Mouse (Mus musculus): ENCODE results near the gene D1Ertd622e.
"Not testable (repeated sequence)": the region's sequence is repeated elsewhere in the genome, so short reads cannot be mapped to it uniquely, and the experiment has no call there.

D1Ertd622e gene

GRCm38 (mm10) chr1:97632545-97633256, 29.2 kb downstream of the D1Ertd622e start:
- in situ Hi-C loops (cut with MboI) = no loop called here

GRCm38 (mm10) chr1:97631843-97632470, 29.9 kb downstream of the D1Ertd622e start:
- in situ Hi-C loops (cut with MboI) = no loop called here

GRCm38 (mm10) chr1:97630146-97630545, 31.7 kb downstream of the D1Ertd622e start:
- in situ Hi-C loops (cut with MboI) = no loop called here

GRCm38 (mm10) chr1:97628859-97629258, 33.0 kb downstream of the D1Ertd622e start:
- in situ Hi-C loops (cut with MboI) = no loop called here

- in situ Hi-C loops (cut with MboI) = no loop called here
Observed at GRCm38 (mm10) chr1:97628016-97628415, 33.9 kb downstream of the D1Ertd622e start.

- in situ Hi-C loops (cut with MboI) = no loop called here
Observed at GRCm38 (mm10) chr1:97625427-97625826, 36.4 kb downstream of the D1Ertd622e start.

GRCm38 (mm10) chr1:97624386-97624785, 37.5 kb downstream of the D1Ertd622e start:
- in situ Hi-C loops (cut with MboI) = no loop called here

GRCm38 (mm10) chr1:97623214-97623856, 38.5 kb downstream of the D1Ertd622e start:
- in situ Hi-C loops (cut with MboI) = no loop called here

- in situ Hi-C loops (cut with MboI) = no loop called here
Observed at GRCm38 (mm10) chr1:97622574-97623208, 39.2 kb downstream of the D1Ertd622e start.

- in situ Hi-C loops (cut with MboI) = no loop called here
Observed at GRCm38 (mm10) chr1:97619621-97620320, 42.1 kb downstream of the D1Ertd622e start.

- in situ Hi-C loops (cut with MboI) = no loop called here
Observed at GRCm38 (mm10) chr1:97615525-97615924, 46.3 kb downstream of the D1Ertd622e start.

GRCm38 (mm10) chr1:97614531-97615462, 47.1 kb downstream of the D1Ertd622e start:
- in situ Hi-C loops (cut with MboI) = no loop called here

- in situ Hi-C loops (cut with MboI) = no loop called here
Observed at GRCm38 (mm10) chr1:97611747-97612146, 50.1 kb downstream of the D1Ertd622e start.

GRCm38 (mm10) chr1:97603361-97603760, 58.5 kb downstream of the D1Ertd622e start:
- in situ Hi-C loops (cut with MboI) = no loop called here

GRCm38 (mm10) chr1:97600371-97600770, 61.5 kb downstream of the D1Ertd622e start:
- in situ Hi-C loops (cut with MboI) = no loop called here

GRCm38 (mm10) chr1:97599101-97599500, 62.8 kb downstream of the D1Ertd622e start:
- in situ Hi-C loops (cut with MboI) = no loop called here

GRCm38 (mm10) chr1:97588561-97588960, 73.3 kb downstream of the D1Ertd622e start:
- in situ Hi-C loops (cut with MboI) = no loop called here

- in situ Hi-C loops (cut with MboI) = no loop called here
Observed at GRCm38 (mm10) chr1:97585106-97585505, 76.8 kb downstream of the D1Ertd622e start.

GRCm38 (mm10) chr1:97584171-97584570, 77.7 kb downstream of the D1Ertd622e start:
- in situ Hi-C loops (cut with MboI) = no loop called here

GRCm38 (mm10) chr1:97583085-97583484, 78.8 kb downstream of the D1Ertd622e start:
- in situ Hi-C loops (cut with MboI) = no loop called here

GRCm38 (mm10) chr1:97580680-97581079, 81.2 kb downstream of the D1Ertd622e start:
- in situ Hi-C loops (cut with MboI) = not testable (repeated sequence)
